Mouse (Mus musculus) brain, adult 2 months (tissue): ENCODE data around the gene Iqsec1.

Experiments
- DNase-seq: peaks from one replicate; pipeline ENCODE4 v3.0.0; 2011; ENCODE audit warnings: low read depth, low spot score

The Iqsec1 gene

DNA sequence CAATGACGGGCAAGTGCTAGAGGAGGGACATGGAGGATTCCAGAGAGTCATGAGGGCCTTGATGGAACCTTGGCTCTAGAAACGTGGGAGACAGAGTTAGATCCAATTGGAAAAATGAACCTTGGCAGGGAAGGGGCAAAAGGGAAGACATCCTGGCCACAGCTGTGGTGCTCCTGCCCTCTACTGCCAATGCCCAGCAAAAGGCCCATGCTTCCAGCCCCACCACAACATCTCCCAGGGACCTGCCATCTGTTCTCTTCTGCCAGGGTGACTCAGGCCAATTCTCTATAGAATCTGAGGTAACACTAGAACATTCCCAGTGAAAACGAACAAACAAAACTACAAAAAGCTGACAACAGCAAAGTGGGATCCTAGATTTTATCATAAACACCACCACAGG is 173.1 kb downstream of the Iqsec1 start:
- DNase-seq = peak; percentile 88

DNA sequence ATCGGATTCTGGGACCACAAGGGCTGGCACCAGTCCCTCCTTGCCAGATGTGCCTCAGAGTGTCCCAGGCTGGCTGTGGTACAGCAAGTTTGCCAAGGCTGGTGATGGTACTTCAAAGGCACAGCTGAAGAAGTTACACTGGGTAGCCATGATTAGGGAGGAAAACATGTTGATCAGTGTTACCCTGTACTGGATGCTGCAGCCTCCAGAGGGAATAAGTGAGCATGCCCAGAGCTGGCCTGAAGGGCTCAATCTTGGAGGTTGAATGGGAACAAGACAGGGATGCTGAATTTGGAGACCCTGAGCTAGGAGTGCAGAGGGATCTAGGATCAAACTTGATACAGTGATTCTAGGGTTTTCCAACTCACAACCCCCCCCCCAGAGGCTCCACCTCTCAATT is 175.0 kb downstream of the Iqsec1 start:
- DNase-seq = no peak

DNA sequence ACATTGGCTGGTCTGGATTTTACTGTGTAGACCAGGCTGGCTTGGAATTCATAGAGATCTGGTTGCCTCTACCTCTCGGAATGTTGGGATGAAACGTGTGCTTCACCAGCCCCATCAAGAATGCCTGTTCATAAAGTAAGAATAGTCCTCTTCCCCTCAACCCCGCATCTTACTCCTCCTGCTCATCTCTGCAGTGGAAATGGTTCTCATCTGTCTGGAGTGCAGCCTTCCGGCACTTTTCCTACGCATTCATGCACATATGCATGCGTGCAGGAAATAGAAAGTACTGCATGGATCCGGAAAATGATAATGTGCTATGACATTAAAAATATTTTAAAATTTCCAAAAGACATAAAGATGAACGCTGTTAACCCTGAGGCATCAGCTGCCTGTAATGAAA is 175.9 kb downstream of the Iqsec1 start:
- peak; percentile 58 for DNase-seq

DNA sequence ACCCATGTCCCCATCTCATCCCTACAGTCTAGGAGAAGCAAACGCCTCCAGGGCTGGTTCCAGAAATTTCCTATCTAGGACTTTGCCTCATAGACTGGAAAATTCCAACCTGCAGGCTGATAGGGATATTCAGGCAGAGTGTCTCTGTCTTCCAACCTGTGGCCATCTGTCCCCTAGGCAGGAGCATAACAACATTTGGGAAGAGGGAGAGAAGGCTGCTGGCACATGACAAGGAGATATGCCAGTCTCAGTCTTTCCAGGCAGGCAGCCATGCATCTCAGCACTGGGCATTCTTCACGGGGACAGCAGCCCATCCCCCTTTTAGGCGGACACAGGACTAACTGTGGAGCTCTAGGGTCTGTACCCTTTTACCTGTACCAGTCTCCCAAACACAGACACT is 176.4 kb downstream of the Iqsec1 start:
- peak; percentile 98 for DNase-seq

DNA sequence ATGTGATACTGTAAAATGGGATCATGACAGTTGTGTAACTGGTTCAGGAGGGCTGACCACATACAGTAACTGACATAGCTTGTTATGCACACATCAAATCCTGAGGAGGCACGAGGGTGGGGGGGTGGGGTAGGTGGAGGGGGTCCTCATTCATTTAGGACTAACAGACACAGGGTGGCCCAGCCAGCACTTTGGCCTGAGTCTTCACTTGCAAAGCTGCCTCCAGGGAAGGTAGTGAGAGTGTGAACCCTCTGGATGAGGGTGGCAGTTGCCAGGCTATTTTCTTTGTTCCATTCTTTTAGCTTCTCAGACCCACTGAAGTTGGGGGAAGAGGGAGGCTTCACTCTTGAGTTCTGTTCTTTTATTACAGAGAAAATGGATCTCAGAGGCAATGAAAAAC is 177.9 kb downstream of the Iqsec1 start:
- DNase-seq = no peak

DNA sequence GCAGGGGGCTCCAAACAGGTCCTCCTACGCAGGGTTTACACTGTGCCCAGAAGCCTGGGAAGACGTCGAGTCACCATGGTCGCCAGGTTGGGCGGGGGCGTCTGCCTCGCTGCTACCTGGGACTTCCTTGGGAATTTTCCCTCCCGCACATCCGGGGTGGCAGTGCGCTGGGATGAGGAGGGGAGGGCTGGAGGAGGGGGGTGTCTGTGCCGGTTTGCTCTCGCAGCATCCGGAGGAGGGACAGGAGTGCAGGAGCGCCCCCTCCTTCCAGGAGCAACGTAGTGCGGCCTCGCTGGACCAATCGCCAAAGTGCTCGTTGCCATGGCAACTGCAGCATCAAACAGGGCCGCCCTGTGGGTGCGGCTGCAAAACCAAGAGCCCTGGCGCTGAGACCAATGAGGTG is 178.5 kb downstream of the Iqsec1 start:
- DNase-seq = peak; percentile 100

DNA sequence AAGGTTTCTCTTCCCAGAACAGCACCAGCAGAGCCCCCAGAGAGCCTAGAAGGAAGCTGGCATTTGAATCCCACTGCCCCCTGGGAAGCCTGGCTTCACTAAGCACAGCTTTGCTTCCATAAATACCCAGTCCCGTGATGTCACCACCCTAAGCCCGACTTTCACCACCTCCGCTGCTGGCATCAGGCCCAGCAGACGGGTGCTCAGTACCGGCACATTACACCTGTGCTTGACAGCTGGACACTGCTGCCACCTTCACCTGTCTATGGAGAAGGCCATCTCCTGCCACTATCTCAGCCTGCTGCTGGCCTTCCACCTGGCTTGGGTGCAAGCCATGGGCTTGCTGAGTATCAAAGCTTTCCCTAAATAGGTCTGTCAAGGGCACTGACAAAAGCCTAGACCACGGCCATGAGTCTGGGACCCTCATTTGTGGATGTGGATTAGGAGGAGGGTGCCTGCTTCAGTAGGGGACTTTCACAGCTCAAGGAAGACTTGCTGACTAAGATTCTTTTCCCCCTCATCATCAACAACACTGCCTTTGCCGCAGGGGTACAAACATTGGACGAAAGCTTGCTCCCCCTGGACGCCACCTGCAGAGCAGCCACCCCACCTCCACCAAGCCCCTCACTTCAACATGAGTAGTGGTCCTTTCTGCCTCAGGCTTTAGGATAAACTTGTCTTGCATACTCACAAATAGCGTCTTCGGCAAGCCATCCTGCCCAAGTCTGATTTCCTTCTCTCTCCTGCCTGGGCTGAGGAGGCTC is 179.2 kb downstream of the Iqsec1 start:
- DNase-seq = peak; percentile 87

DNA sequence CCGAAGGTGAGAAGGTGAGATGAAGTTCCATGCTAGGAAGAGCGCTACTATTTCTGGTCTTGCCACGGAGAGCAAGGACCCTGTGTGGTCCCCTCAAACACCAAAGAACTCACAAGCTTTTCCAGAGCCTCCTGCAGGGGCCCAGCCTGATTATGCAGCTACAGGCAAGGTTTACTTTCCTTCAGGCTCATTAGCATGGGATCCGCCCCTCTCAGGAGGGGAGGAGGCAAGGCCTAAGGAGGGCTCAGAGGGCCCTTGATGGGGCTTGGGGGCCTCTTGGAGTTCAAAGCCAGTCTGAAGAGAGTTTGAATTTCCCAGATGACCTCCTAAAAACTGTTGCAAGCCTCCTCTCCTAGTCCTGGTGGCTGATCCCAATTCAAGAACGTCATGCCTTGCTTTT is 179.9 kb downstream of the Iqsec1 start:
- DNase-seq = peak; percentile 72

DNA sequence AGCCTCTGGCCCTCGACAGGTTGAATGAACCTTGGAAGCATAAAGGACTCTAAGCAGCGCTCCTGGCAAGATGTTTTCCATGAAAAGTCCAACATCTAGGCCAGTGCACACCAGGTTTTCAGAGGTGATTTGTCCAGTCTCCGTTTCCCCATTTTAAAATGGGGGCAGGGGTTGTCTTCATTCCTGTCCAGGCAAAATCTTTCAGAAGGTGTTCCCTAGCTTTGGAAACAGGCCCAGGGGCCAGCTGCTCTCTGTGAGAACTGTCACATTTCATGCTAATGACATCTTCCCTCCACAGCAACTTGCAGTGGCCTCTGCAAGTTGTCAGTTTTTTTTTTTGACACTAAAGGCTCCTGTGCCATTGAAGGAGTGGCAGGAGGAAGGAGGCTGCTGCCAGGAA is 180.4 kb downstream of the Iqsec1 start:
- DNase-seq = peak; percentile 62

DNA sequence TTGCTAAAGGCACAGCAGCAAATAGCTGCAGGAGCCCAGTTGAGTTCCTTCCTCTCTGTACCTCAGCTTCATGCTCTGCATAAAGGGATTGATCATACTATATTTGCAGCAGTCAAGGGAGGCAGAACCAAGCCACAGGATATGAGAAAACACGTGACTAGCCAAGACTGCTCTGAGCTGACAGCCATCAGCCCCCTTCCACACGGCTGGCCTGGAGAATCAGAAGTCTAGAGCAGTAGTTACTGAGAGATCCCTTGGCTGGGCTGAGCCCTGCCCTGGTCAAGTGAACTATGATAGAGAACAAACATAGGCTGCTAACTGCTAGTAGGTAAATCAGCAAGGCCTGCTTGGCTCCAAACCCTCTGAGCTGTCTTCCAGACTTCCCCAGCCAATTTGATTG is 180.9 kb downstream of the Iqsec1 start:
- peak; percentile 62 for DNase-seq

DNA sequence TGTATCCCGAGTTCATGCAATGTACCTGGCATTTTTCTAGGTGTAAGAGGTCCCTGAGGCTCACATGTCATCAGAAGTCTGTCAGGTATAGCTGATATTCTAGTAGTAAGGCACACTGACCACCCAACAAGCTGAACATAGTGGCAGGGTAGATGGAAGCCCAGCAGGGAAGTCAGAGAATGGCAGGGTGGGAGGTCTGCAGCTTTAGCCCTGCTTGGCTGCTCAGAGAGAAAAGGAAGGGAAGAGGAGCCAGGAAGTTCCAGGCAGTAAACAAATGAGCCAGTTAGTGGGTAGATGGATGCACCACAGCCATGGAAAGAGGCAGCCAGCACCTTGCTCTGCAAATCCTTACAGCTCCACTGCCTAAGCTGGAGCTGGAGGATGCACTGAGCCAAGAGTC is 181.7 kb downstream of the Iqsec1 start:
- DNase-seq = no peak

DNA sequence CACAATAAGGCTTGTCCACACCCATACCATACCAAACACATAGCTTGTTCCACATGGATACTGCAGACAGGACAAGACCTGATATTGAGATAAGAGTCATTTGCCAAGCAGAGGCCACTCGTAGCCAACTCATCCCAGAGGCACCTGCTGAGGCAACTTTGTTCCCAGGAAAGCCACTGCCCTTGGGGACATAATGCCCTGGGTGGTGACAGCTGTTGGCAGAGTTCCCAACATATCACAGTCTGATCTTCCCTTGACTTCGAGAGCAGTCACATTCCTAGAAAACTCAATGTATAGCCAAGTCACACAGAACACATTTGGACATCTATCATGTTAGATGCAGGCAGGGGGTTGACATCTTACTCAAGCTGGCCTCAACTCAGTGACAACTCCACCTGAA is 183.4 kb downstream of the Iqsec1 start:
- DNase-seq = no peak

DNA sequence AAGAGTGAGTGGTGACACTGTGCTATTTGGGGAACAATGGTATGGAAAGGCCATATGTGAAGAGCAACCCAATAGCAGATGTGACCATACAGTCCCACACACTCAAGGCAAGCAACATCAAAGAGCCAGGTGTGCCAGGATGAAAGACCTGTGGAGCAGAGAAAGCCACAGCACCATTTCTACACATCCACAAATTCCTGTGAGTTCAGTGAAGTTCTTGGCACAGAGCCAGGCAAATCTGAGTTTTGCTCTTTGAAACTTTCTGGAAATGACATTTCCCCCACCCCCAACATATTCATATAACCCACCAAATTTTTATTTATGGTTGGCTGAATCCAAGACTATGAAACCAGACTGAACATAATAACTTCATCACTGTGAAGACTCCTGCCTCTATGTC is 183.8 kb downstream of the Iqsec1 start:
- DNase-seq = no peak

DNA sequence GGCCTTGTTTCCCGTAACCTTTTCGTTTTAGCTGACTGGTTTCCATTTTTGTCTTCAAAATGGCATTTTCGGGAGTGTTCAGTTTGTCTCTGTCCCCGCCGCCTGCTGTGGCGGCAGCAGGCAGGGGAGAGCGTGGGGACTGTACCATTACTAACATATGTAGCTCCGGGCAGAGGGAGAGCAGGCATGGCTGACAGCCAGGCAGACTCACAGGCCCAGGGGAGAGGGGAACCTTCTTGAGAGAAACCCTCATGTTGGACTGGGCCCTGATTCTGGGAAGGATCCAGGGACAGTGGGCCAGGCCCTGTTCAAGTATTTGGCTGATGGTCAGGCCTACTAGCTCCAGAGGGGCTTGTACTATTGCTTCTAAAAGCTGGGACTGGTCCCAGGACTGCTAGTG is 185.9 kb downstream of the Iqsec1 start:
- DNase-seq = peak; percentile 96

DNA sequence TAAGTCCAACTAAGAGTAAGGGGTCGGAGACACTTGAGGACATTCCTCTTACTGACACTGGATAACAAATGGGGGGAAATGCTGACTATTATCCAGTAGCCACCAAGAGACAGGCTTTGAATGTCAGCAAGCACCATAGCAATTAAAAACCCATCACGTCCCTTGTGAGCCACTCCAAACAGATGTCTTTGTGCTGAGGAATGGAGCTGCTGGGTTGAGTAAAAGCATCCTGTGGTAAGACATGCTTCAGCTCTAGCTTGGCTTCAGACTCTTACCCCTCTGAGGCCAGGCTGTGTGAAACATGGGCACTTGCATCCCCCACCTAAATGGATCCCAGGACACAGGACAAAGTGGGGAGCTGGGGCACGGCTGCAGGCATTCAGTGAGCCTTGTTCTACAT is 186.4 kb downstream of the Iqsec1 start:
- peak; percentile 51 for DNase-seq

DNA sequence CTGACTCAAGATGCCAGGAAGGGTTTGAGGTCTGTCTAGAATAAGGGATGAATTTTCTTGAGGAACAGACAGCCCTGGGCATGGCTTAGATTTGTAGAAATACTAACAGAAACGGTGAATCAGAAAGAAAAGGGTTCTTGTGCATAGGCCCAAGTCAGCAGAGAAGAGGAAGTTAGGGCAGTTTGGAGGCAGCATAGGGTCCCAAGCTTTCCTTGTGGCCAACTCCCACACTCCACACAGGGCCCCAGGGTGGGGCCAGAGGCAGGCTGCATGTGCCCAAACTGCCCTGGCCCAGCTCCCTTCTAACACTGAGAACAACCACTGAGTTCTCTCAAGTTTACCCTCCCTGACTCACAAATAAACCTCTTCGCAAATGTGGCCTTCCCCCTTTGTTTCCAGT is 187.7 kb downstream of the Iqsec1 start:
- no peak for DNase-seq

DNA sequence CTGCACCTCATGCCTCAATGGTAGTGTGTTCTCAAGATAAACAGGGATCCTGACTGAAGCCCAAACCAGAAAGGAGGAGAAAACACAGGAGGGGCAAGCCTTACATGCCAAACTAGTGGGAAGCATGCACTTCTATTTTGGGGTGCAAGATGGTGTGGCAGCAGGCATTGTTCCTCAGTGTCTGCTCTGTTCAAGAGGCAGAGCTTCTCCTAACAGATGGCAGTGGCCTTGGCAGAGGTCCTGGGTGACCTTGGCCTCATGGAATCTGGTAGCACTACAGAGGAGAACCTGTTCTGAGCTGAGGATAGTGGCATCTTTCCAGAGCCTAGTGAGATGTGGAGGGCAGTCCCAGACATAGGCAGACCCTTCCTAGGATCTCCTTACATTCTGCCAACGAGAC is 189.4 kb downstream of the Iqsec1 start:
- DNase-seq = peak; percentile 99

DNA sequence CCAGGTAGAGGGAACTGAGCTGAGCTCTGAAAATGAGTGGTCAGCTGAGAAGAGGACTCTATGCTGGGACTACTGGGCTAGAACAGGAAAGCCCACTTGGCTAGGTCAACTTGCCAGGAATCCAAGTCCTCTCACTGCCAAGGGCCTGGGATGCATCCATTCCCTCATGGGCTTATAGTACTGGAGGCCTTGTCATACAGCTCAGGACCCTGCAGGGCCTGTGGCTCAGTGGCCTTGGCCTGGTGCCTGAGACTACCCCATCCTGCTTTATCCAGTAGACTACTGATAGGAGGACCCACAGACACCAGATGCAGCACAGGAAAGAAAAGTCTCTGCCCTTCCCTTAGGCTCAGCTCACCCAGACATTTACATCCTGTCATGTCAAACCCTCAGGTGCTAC is 190.3 kb downstream of the Iqsec1 start:
- peak; percentile 50 for DNase-seq

DNA sequence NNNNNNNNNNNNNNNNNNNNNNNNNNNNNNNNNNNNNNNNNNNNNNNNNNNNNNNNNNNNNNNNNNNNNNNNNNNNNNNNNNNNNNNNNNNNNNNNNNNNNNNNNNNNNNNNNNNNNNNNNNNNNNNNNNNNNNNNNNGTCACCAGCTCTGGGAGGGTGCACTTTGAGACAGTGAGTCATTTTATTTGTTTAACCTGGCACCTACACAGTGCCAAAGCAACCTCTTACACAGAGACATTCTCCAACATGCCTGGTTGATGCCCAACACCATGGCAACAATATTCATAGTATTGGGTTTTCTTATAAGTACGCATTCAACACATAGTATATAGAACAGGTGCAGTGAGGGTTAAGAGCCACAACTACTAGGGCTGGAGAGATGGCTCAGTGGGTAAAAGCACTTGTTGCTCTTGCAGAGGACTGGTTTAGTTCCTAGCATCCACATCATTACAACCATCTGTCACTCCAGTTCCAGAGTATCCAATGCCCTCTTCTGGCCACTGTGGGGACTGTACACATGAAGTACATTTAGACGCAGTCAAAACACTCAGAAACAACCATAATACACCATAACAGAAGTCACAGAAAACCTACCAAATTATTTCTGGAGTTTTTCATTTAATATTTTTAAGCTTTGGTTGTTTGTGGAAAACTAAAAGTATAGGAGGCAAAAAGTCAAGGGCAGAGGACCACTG is 191.4 kb downstream of the Iqsec1 start:
- DNase-seq = no peak

DNA sequence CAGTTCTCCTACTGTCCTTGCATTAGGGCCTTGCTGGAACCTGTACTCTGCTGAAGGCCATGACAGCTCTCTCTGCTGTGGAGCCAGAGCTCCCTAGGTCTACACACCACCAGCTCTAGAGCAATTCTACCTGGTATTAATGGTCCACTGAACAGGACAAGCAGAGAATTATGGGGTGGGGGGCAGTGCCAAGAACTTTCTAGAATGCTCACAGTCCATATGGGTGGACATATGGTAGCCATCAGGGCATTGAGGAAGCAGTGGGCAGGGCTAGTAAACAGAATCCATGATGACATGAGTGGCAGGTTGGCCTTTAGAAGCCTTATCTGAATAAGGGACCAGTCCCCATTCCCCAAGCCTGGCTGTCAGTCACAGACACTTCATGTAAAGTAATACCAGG is 197.6 kb downstream of the Iqsec1 start:
- peak; percentile 75 for DNase-seq

DNA sequence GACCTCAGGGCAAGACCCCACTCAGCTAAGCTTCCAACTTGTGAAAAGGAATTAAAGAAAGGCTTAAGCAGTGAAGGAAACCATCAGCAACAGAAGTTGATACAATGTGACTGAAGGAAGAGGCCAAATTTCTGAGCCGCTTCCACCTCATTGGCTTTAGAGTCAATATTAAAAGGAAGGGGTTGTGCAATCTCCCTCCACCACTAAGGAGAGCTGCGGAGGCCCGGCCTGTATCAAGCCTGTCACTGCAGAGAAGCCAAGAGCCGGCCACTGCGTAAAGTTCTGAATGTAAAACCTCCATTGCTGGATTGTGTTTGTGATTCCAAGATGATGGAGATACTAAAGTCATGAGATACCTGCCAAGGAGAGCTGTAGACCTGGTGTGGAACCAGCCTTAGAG is 199.0 kb downstream of the Iqsec1 start:
- DNase-seq = no peak

DNA sequence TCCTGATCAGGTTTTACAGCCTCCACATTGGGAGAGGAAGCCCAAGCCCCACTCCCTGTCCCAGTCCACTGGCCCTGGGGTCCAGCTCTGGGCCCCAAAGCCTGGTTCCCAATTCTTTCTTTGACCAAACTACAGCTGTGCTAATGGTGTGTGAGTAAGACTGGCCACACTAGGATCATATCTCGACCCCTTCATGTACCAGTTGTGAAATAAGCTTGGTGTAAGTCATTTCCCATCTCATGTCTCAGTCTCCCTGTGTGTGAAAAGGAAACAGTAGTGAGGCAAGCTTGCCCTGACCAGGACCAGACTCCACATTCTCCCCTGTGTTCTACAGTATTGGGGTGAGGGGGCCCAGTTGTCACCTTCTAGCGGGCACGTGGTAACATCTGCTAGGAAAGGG is 200.9 kb downstream of the Iqsec1 start:
- no peak for DNase-seq

DNA sequence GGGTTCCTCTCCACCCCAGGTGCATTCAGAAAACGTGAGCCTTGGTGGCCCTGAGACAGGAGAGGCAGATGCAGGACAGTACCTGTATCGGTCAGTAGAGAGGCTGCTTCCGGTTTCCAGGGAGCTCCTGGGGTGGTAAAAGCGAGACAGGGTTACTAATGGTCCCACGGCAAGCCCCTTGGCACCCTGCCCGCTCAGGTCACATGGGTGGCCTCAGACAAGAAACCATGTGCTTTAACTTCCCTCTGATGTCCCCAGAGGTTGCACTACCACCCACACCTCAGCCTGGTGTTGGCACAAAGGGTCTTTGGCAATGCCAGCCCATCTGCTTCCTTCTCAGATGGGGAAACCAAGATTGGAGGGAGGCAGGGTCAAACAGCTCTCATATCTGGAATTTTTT is 201.4 kb downstream of the Iqsec1 start:
- DNase-seq = no peak
